Mouse (Mus musculus) gastrocnemius, postnatal 14 days (tissue): ENCODE data around the gene Mrps25. TPM values are rescaled to one million over a fixed set of nuclear protein-coding genes. Genes with fewer than 3 reads are reported as not detected.

Experiments used
- DNase-seq: peaks from one replicate; pipeline ENCODE4 v3.0.0; 2021; ENCODE audit warnings: mixed read lengths
- intact Hi-C: fragments of 180-260 bp; cut with DNase I; formaldehyde crosslinking; loops from one replicate; pipeline ENCODE4 v1.15.1; 2025; ENCODE audit warnings: low total_unique reads
- total RNA-seq, 2 experiments: library from RNA; stranded (reverse); gene quantifications; 2 replicates each; pipeline ENCODE4 v1.2.3; 2021

The Mrps25 gene
- total RNA-seq, 2 experiments from 2014 or later: 30.6 to 33.1 TPM

GRCm38 (mm10) chr6:92132021-92132911 lies 51.6 kb downstream of the Mrps25 start:
- intact Hi-C loops: no loop called here
- DNase-seq: no peak

GRCm38 (mm10) chr6:92131456-92131855 lies 52.4 kb downstream of the Mrps25 start:
- DNase-seq: no peak
- intact Hi-C loops: no loop called here

GRCm38 (mm10) chr6:92126861-92127468 lies 56.9 kb downstream of the Mrps25 start:
- DNase-seq: no peak
- intact Hi-C loops: no loop called here

- intact Hi-C loops: no loop called here
- DNase-seq: no peak
These were observed 59.3 kb downstream of the Mrps25 start for GRCm38 (mm10) chr6:92124547-92124946.

Other genes starting within 250 kb of the Mrps25 start
- 10 to 100 TPM; 15.5 to 15.8 TPM for gene Fgd5, start 205.2 kb downstream of the Mrps25 start, total RNA-seq
- 10 to 100 TPM; 20.4 to 24.0 TPM for gene Nr2c2, start 92.6 kb downstream of the Mrps25 start, total RNA-seq
- 10 to 100 TPM; 10.3 to 10.7 TPM for gene Rbsn, start 30.9 kb upstream of the Mrps25 start, total RNA-seq
- not detected for gene Trh, start 60.6 kb upstream of the Mrps25 start, total RNA-seq